Mouse (Mus musculus) bone marrow, adult 2 months (tissue): Measurements from ENCODE around the gene Upp2.

ENCODE experiments used
- CTCF ChIP-seq: fragments of 200-500 bp; IDR thresholded peaks from 2 replicates; pipeline ENCODE4 v1.5.1; 2011; ENCODE audit warnings: low read length, control low read depth; ENCODE audit not compliant: control insufficient read depth, insufficient read depth
- POLR2A ChIP-seq: fragments of 200-500 bp; IDR thresholded peaks from 2 replicates; pipeline ENCODE4 v1.6.1; 2011; ENCODE audit warnings: low read depth, mild to moderate bottlenecking, control low read depth, low read length, borderline replicate concordance; ENCODE audit not compliant: control insufficient read depth

GRCm38 (mm10) chr2:58700354-58700753, 133.3 kb downstream of the Upp2 start:
- no peak for TF ChIP-seq CTCF
- no peak for TF ChIP-seq POLR2A
